Mouse (Mus musculus) T-cell, adult 2 months (primary cell): ENCODE results near the gene Lypd1.

Source experiments
- DNase-seq: peaks from one replicate; pipeline ENCODE4 v3.0.0; 2022; ENCODE audit warnings: low spot score

Lypd1 gene

GRCm38 (mm10) chr1:125912601-125913600, at the start of gene Lypd1:
Gene Lypd1 (minus strand): TSS chr1:125913101.
- DNase-seq: no peak

GRCm38 (mm10) chr1:125951026-125951425, 38.1 kb upstream of the Lypd1 start:
- no peak for DNase-seq

GRCm38 (mm10) chr1:125949076-125949475, 36.2 kb upstream of the Lypd1 start:
- no peak for DNase-seq

- no peak for DNase-seq
These were observed 32.2 kb upstream of the Lypd1 start for GRCm38 (mm10) chr1:125945136-125945535.

GRCm38 (mm10) chr1:125943305-125943704, 30.4 kb upstream of the Lypd1 start:
- DNase-seq: no peak

GRCm38 (mm10) chr1:125925486-125925885, 12.6 kb upstream of the Lypd1 start:
- no peak for DNase-seq

GRCm38 (mm10) chr1:125923062-125923461, 10.2 kb upstream of the Lypd1 start:
- no peak for DNase-seq

- no peak for DNase-seq
These were observed 7.8 kb upstream of the Lypd1 start for GRCm38 (mm10) chr1:125920696-125921095.

GRCm38 (mm10) chr1:125911901-125912445, 928 bp downstream of the Lypd1 start:
- no peak for DNase-seq

- DNase-seq: no peak
These were observed 1.5 kb downstream of the Lypd1 start for GRCm38 (mm10) chr1:125911337-125911900.

GRCm38 (mm10) chr1:125910871-125911265, 2.0 kb downstream of the Lypd1 start:
- DNase-seq: no peak

GRCm38 (mm10) chr1:125910211-125910870, 2.6 kb downstream of the Lypd1 start:
- no peak for DNase-seq

- DNase-seq: no peak
These were observed 19.7 kb downstream of the Lypd1 start for GRCm38 (mm10) chr1:125893158-125893557.

GRCm38 (mm10) chr1:125870056-125870455, 42.8 kb downstream of the Lypd1 start:
- no peak for DNase-seq

- no peak for DNase-seq
These were observed 54.3 kb downstream of the Lypd1 start for GRCm38 (mm10) chr1:125858631-125859030.

- no peak for DNase-seq
These were observed 58.3 kb downstream of the Lypd1 start for GRCm38 (mm10) chr1:125854646-125855045.

GRCm38 (mm10) chr1:125839746-125840392, 73.0 kb downstream of the Lypd1 start:
- DNase-seq: no peak

- no peak for DNase-seq
These were observed 75.4 kb downstream of the Lypd1 start for GRCm38 (mm10) chr1:125837507-125837906.

GRCm38 (mm10) chr1:125823611-125824010, 89.3 kb downstream of the Lypd1 start:
- no peak for DNase-seq

GRCm38 (mm10) chr1:125821101-125821500, 91.8 kb downstream of the Lypd1 start:
- DNase-seq: no peak
